Mouse (Mus musculus): ENCODE measurements around the gene Cd6.

GRCm38 (mm10) chr19:10871328-10871961, 41.6 kb upstream of the Cd6 start:
- no peak for TF ChIP-seq CTCF (IDR thresholded peaks at IDR 0.05; ENCODE audit: low read depth)
- TF ChIP-seq EP300 (optimal IDR thresholded peaks at IDR 0.05), result no peak
